In the genomic region with DNA sequence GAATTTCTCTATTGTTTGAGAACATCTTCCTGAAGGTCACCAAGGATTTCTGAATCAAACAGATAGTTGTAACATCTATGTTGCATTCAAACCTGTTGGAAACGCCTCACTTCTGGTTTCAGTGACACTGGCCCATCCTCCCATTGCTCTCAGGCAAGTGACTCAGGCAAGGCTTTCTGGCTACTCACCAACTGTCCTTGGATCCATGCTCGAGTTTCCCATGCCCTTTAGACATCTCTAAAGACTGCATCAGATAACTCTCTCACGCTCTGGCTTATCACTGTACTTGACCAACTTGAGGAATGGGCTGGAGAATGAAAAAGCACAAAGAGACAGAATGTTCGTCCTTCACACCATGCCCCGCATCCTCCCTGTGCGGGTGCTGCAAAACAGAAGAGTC, we compare ENCODE assay signal across 31 mouse cellular contexts. TPM values are rescaled to one million over a fixed set of nuclear protein-coding genes. Genes with fewer than 3 reads are reported as not detected.
DNase-seq lines count a peak whose midpoint lies in the region; TF ChIP-seq lines count a peak whose summit lies in the region.
"Had no signal": no experiment of that assay in that cellular context is flagged by ENCODE, and none has a peak within 500 bp of the region (broad histone marks: within the 10 kb centered on the region; RNA-seq: fewer than 3 reads in every experiment).

No protein-coding gene starts in this region.

- no peak for TF ChIP-seq EP300 in heart, adult 2 months (IDR thresholded peaks at IDR 0.05; ENCODE audit: insufficient read depth, low read depth, low read length)

- DNase-seq in adipocyte (ENCODE audit: low spot score), result peak; percentile 47
- peak; percentile 42 for DNase-seq in adrenal gland, adult 8-10 months
- peak; percentile 41 for DNase-seq in adrenal gland, postnatal 25 days
- no peak for DNase-seq in urinary bladder, postnatal 25 days (ENCODE audit: low spot score)
- no peak for DNase-seq in right cerebral cortex, adult 18-20 months
- DNase-seq in heart, adult 2 months, result no peak
- DNase-seq: cerebellum, adult 18-20 months; cerebellum, adult 9-10 months; cerebellum, postnatal 14 days; gastrocnemius, adult 2 months; gastrocnemius, postnatal 14 days; heart, adult 11 months; heart, postnatal 10 days; heart, postnatal 36 days; kidney, adult 11 months had no signal

- no peaks in the 10 kb centered on the region for H3K79me2 ChIP-seq in heart, adult 2 months (replicated peaks; ENCODE audit: control insufficient read depth, insufficient read depth, low read length)

- no peak overlapping the region for H3K4me3 ChIP-seq in heart, adult 2 months
- H3K4me3 ChIP-seq: forebrain, embryonic 10.5 days; forebrain, embryonic 13.5 days; gastrocnemius, adult 2 months; heart, embryonic 12.5 days; heart, embryonic 15.5 days; hindbrain, embryonic 10.5 days; hindbrain, embryonic 13.5 days; intestine, embryonic 15.5 days had no signal

- H3K27ac ChIP-seq in heart, adult 2 months, result no peak overlapping the region
- H3K27ac ChIP-seq: forebrain, embryonic 10.5 days; forebrain, embryonic 13.5 days; gastrocnemius, adult 2 months; heart, embryonic 15.5 days; hindbrain, embryonic 10.5 days; hindbrain, embryonic 13.5 days; intestine, embryonic 15.5 days had no signal

- no peak for TF ChIP-seq POLR2A in heart, adult 2 months (IDR thresholded peaks at IDR 0.05; ENCODE audit: insufficient read depth, low read depth, low read length)

- no peaks in the 10 kb centered on the region for H3K4me1 ChIP-seq in heart, adult 2 months (ENCODE audit: control insufficient read depth, insufficient read depth, low read length)
- H3K4me1 ChIP-seq: forebrain, embryonic 10.5 days; forebrain, embryonic 13.5 days; heart, embryonic 12.5 days; heart, embryonic 15.5 days; hindbrain, embryonic 10.5 days; hindbrain, embryonic 13.5 days; intestine, embryonic 15.5 days had no signal

- intact Hi-C loops in heart, adult 2 months (cut with DNase I), result no loop called here

- H3K27me3 ChIP-seq in heart, adult 2 months (ENCODE audit: control insufficient read depth, insufficient read depth, low read length), result no peaks in the 10 kb centered on the region
- H3K27me3 ChIP-seq: forebrain, embryonic 13.5 days; heart, embryonic 12.5 days; heart, embryonic 15.5 days; hindbrain, embryonic 13.5 days; intestine, embryonic 15.5 days had no signal

- H3K36me3 ChIP-seq in heart, adult 2 months (ENCODE audit: control insufficient read depth, insufficient read depth, low read length), result no peaks in the 10 kb centered on the region
- H3K36me3 ChIP-seq: forebrain, embryonic 10.5 days; heart, embryonic 12.5 days; heart, embryonic 15.5 days; hindbrain, embryonic 10.5 days; hindbrain, embryonic 13.5 days; intestine, embryonic 15.5 days had no signal

- no peak for TF ChIP-seq CTCF in heart, adult 2 months (IDR thresholded peaks at IDR 0.05)

- H3K9ac ChIP-seq in heart, adult 2 months (ENCODE audit: low read depth, low read length), result no peak overlapping the region
- H3K9ac ChIP-seq: forebrain, embryonic 13.5 days; heart, embryonic 12.5 days; heart, embryonic 15.5 days; hindbrain, embryonic 13.5 days; intestine, embryonic 15.5 days had no signal

- 63% methylated on average over 6 of the region's 6 CpGs for WGBS in heart, adult 2 months

RNA-seq across cellular contexts. Expression of gene Olfr1418, which starts 4.4 kb away (rescaled TPM):
- total RNA-seq in adrenal gland, adult 8-10 months (2022), result not detected
- not detected in 2 replicates for total RNA-seq in adrenal gland, postnatal 25 days (2021)
- not detected for total RNA-seq in heart, adult 2 months (2021)
- polyA plus RNA-seq in heart, adult 2 months (2012; rRNA removed), result not detected in 2 replicates
- total RNA-seq: adrenal gland, adult 18-20 months; gastrocnemius, adult 2 months; gastrocnemius, postnatal 14 days; gastrocnemius, postnatal 4 days; heart, postnatal 10 days; heart, postnatal 36 days; MEL had no signal
- polyA plus RNA-seq: C2C12; CD4-positive, CD25-positive, alpha-beta regulatory T cell, adult 4 months; embryonic facial prominence, embryonic 11.5 days; embryonic facial prominence, embryonic 14.5 days; forebrain, embryonic 10.5 days; forebrain, embryonic 13.5 days; forebrain, embryonic 16.5 days; heart, embryonic 12.5 days; heart, embryonic 15.5 days; hindbrain, embryonic 10.5 days; hindbrain, embryonic 13.5 days; hindbrain, embryonic 16.5 days; intestine, embryonic 15.5 days had no signal

RNA-seq across cellular contexts. Expression of gene Olfr1417, which starts 17.5 kb away (rescaled TPM):
- total RNA-seq in adrenal gland, adult 8-10 months (2022), result not detected
- not detected in 2 replicates for total RNA-seq in adrenal gland, postnatal 25 days (2021)
- not detected for total RNA-seq in heart, adult 2 months (2021)
- polyA plus RNA-seq in heart, adult 2 months (2012; rRNA removed), result not detected in 2 replicates
- total RNA-seq: adrenal gland, adult 18-20 months; gastrocnemius, adult 2 months; gastrocnemius, postnatal 14 days; gastrocnemius, postnatal 4 days; heart, postnatal 10 days; heart, postnatal 36 days; MEL had no signal
- polyA plus RNA-seq: C2C12; CD4-positive, CD25-positive, alpha-beta regulatory T cell, adult 4 months; embryonic facial prominence, embryonic 11.5 days; embryonic facial prominence, embryonic 14.5 days; forebrain, embryonic 16.5 days; heart, embryonic 15.5 days; hindbrain, embryonic 10.5 days; hindbrain, embryonic 13.5 days; intestine, embryonic 15.5 days had no signal

RNA-seq across cellular contexts. Expression of gene Olfr1419, which starts 18.4 kb away (rescaled TPM):
- total RNA-seq in adrenal gland, adult 8-10 months (2022), result not detected
- not detected in 2 replicates for total RNA-seq in adrenal gland, postnatal 25 days (2021)
- total RNA-seq in heart, adult 2 months (2021), result not detected
- not detected in 2 replicates for polyA plus RNA-seq in heart, adult 2 months (2012; rRNA removed)
- total RNA-seq: adrenal gland, adult 18-20 months; gastrocnemius, adult 2 months; gastrocnemius, postnatal 14 days; gastrocnemius, postnatal 4 days; heart, postnatal 10 days; heart, postnatal 36 days; MEL had no signal
- polyA plus RNA-seq: C2C12; CD4-positive, CD25-positive, alpha-beta regulatory T cell, adult 4 months; embryonic facial prominence, embryonic 11.5 days; embryonic facial prominence, embryonic 14.5 days; forebrain, embryonic 10.5 days; forebrain, embryonic 13.5 days; forebrain, embryonic 16.5 days; heart, embryonic 12.5 days; heart, embryonic 15.5 days; hindbrain, embryonic 10.5 days; hindbrain, embryonic 13.5 days; hindbrain, embryonic 16.5 days; intestine, embryonic 15.5 days had no signal

RNA-seq across cellular contexts. Expression of gene Olfr1420, which starts 29.9 kb away (rescaled TPM):
- total RNA-seq in adrenal gland, adult 8-10 months (2022), result not detected
- total RNA-seq in adrenal gland, postnatal 25 days (2021), result not detected in 2 replicates
- not detected for total RNA-seq in heart, adult 2 months (2021)
- polyA plus RNA-seq in heart, adult 2 months (2012; rRNA removed), result not detected in 2 replicates
- total RNA-seq: adrenal gland, adult 18-20 months; gastrocnemius, adult 2 months; gastrocnemius, postnatal 14 days; gastrocnemius, postnatal 4 days; heart, postnatal 10 days; heart, postnatal 36 days; MEL had no signal
- polyA plus RNA-seq: C2C12; forebrain, embryonic 10.5 days; forebrain, embryonic 16.5 days; heart, embryonic 12.5 days; hindbrain, embryonic 10.5 days; hindbrain, embryonic 13.5 days; hindbrain, embryonic 16.5 days; intestine, embryonic 15.5 days had no signal

RNA-seq across cellular contexts. Expression of gene Stx3, which starts 37.3 kb away (rescaled TPM):
- total RNA-seq in adrenal gland, adult 8-10 months (2022), result 10 to 100 TPM; 10.4 to 18.8 (median 14.2) TPM
- total RNA-seq in adrenal gland, postnatal 25 days (2021), result 11.0 and 12.8 TPM in 2 replicates
- total RNA-seq in heart, adult 2 months (2021), result 1 to 10 TPM; 3.6 to 3.9 TPM
- polyA plus RNA-seq in heart, adult 2 months (2012; rRNA removed), result 3.9 and 6.1 TPM in 2 replicates

Comparison
In these comparisons a context has a peak if more than half of its experiments do, and no peak if none do; other contexts are left out.
1. DNase-seq: peak in adipocyte (single experiment), adrenal gland, adult 8-10 months (single experiment) and adrenal gland, postnatal 25 days (single experiment); none in urinary bladder, postnatal 25 days (single experiment), right cerebral cortex, adult 18-20 months (single experiment) and heart, adult 2 months (0 of 2).